Mouse (Mus musculus) liver, embryonic 11.5 days (tissue): ENCODE measurements at regions not wholly inside any gene's neighbourhood (a gene's known extent, or its start where the extent isn't known, plus 50 kb on each side); places are given as distances from the start of the nearest gene placed in this dataset.

Experiments
- ATAC-seq: fragments of 200-750 bp; cut with Nextera tagmentation; replicated peaks from 2 replicates; pipeline ENCODE4 v1.8.0; 2017; ENCODE audit warnings: moderate number of reproducible peaks, mild to moderate bottlenecking, moderate TSS enrichment, moderate library complexity; ENCODE audit not compliant: low FRiP score
- DNase-seq: peaks from one replicate; pipeline ENCODE4 v3.0.0-alpha.2; 2017; ENCODE audit warnings: low spot score
- H3K27ac ChIP-seq: fragments of 300-500 bp; sonication (generic); 2 replicates; pipeline ENCODE4 v1.5.1; 2014; ENCODE audit warnings: mild to moderate bottlenecking, low read depth, low read length, control low read depth
- H3K27me3 ChIP-seq: fragments of 300-500 bp; sonication (generic); replicated peaks from 2 replicates; pipeline ENCODE4 v1.6.1; 2014; ENCODE audit warnings: low read length, mixed read lengths; ENCODE audit not compliant: control insufficient read depth, insufficient read depth
- H3K36me3 ChIP-seq: fragments of 300-500 bp; sonication (generic); 2 replicates; pipeline ENCODE4 v1.6.1; 2014; ENCODE audit warnings: mild to moderate bottlenecking, low read length, moderate library complexity, mixed read lengths; ENCODE audit not compliant: control insufficient read depth, insufficient read depth
- H3K4me1 ChIP-seq: fragments of 300-500 bp; sonication (generic); replicated peaks from 2 replicates; pipeline ENCODE4 v1.6.1; 2014; ENCODE audit warnings: low read length, mixed read lengths; ENCODE audit not compliant: control insufficient read depth, insufficient read depth
- H3K4me2 ChIP-seq: fragments of 300-500 bp; sonication (generic); 2 replicates; pipeline ENCODE4 v1.6.1; 2014; ENCODE audit warnings: mild to moderate bottlenecking, control low read depth, moderate library complexity
- H3K4me3 ChIP-seq: fragments of 300-500 bp; sonication (generic); 2 replicates; pipeline ENCODE4 v1.5.1; 2014; ENCODE audit warnings: low read depth, low read length, control low read depth
- H3K9ac ChIP-seq: fragments of 300-500 bp; sonication (generic); 2 replicates; pipeline ENCODE4 v1.6.1; 2014; ENCODE audit warnings: low read depth, low read length, control low read depth
- H3K9me3 ChIP-seq: fragments of 300-500 bp; sonication (generic); 2 replicates; pipeline ENCODE4 v1.6.1; 2016; ENCODE audit warnings: low read length, inconsistent platforms, mixed read lengths; ENCODE audit not compliant: control insufficient read depth
- WGBS: fragments of 180-500 bp; shearing (Covaris S2); extraction: QIAGEN DNeasy Blood & Tissue Kit; methylation state at CpG from one replicate; pipeline ENCODE4 v1.1.7; 2014; 5-methylcytosine and 5-hydroxymethylcytosine counted together

- H3K9me3 ChIP-seq = no peaks in the 10 kb centered on the region
- WGBS = 40% methylated on average over 5 of the region's 5 CpGs
- ATAC-seq (no peak), DNase-seq (no peak)
- no peak overlapping the region for H3K27ac ChIP-seq
- H3K36me3 ChIP-seq = no peaks in the 10 kb centered on the region
- H3K4me2 ChIP-seq = no peak overlapping the region
- H3K27me3 ChIP-seq = no peaks in the 10 kb centered on the region; the same call in 1 of the 2 replicates
- H3K4me1 ChIP-seq = no peaks in the 10 kb centered on the region
- no peak overlapping the region for H3K4me3 ChIP-seq
- no peak overlapping the region for H3K9ac ChIP-seq
Observed at GRCm38 (mm10) chr1:177321655-177322306, 63.8 kb upstream of the Akt3 start.

- ATAC-seq (no peak), DNase-seq (no peak)
- Histone ChIP-seq H3K9ac (no peak overlapping the region), H3K36me3 (no peaks in the 10 kb centered on the region), H3K27ac (no peak overlapping the region), H3K4me2 (no peak overlapping the region), H3K27me3 (no peaks in the 10 kb centered on the region), H3K4me3 (no peak overlapping the region), H3K4me1 (no peaks in the 10 kb centered on the region), H3K9me3 (no peaks in the 10 kb centered on the region)
- WGBS = 20% methylated on average over 5 of the region's 5 CpGs
Observed at GRCm38 (mm10) chr1:177308213-177308872, 50.3 kb upstream of the Akt3 start.
